Mouse (Mus musculus) heart, postnatal 0 days (tissue): ENCODE data around the gene Btc.

ENCODE experiments used
- CTCF ChIP-seq: IDR thresholded peaks from 2 replicates; pipeline ENCODE4 v1.5.1; 2016; ENCODE audit warnings: antibody characterized with exemption, control low read depth, low read depth
- EP300 ChIP-seq: IDR thresholded peaks from 2 replicates; pipeline ENCODE4 v1.6.1; 2016; ENCODE audit warnings: antibody characterized with exemption, low read depth

- no peak for TF ChIP-seq EP300
- no peak for TF ChIP-seq CTCF
These were observed 487 bp upstream of the Btc start for GRCm38 (mm10) chr5:91403281-91403680.
